Mouse (Mus musculus): ENCODE data around the gene 2010300C02Rik. TPM values are rescaled to one million over a fixed set of nuclear protein-coding genes. Genes with fewer than 3 reads are reported as not detected.
A peak's percentile ranks its signal among the peaks of the same experiment; 100 is the strongest.

The 2010300C02Rik gene
- total and polyA plus RNA-seq, 2 experiments from 2014 or later: 6.9 to 7.9 TPM

- 69% methylated on average over 5 of the region's 5 CpGs for WGBS
- Histone ChIP-seq H3K9ac (replicated peaks; ENCODE audit: low read length, poor library complexity, severe bottlenecking) (no peak overlapping the region), H3K4me3 (ENCODE audit: low read depth, low read length) (no peak overlapping the region), H3K27me3 (ENCODE audit: insufficient read depth, low read length) (no peaks in the 10 kb centered on the region), H3K9me3 (ENCODE audit: low read length) (no peaks in the 10 kb centered on the region), H3K36me3 (ENCODE audit: insufficient read depth, low read length) (no peaks in the 10 kb centered on the region), H3K4me2 (ENCODE audit: low read depth, low read length, poor library complexity, severe bottlenecking) (no peak overlapping the region), H3K27ac (ENCODE audit: low read depth, low read length) (no peak overlapping the region), H3K4me1 (ENCODE audit: insufficient read depth, low read length) (no peaks in the 10 kb centered on the region)
- no peak for DNase-seq (ENCODE audit: low spot score)
- TF ChIP-seq CTCF (IDR thresholded peaks at IDR 0.05): no peak
- ATAC-seq (ENCODE audit: low FRiP score): no peak
These were observed 86.4 kb downstream of the 2010300C02Rik start for GRCm38 (mm10) chr1:37633516-37633915.

- H3K4me2 ChIP-seq (ENCODE audit: low read depth, low read length, poor library complexity, severe bottlenecking): no peak overlapping the region
- no peak for TF ChIP-seq CTCF (IDR thresholded peaks at IDR 0.05)
- ATAC-seq (ENCODE audit: low FRiP score): no peak
- no peak for DNase-seq (ENCODE audit: low spot score)
- no peaks in the 10 kb centered on the region for H3K4me1 ChIP-seq (ENCODE audit: insufficient read depth, low read length)
- no peaks in the 10 kb centered on the region for H3K9me3 ChIP-seq (ENCODE audit: low read length)
- H3K27ac ChIP-seq (ENCODE audit: low read depth, low read length): no peak overlapping the region
- 90% methylated on average over 8 of the region's 8 CpGs for WGBS
- no peaks in the 10 kb centered on the region for H3K27me3 ChIP-seq (ENCODE audit: insufficient read depth, low read length)
- no peak overlapping the region for H3K9ac ChIP-seq (replicated peaks; ENCODE audit: low read length, poor library complexity, severe bottlenecking)
- no peak overlapping the region for H3K4me3 ChIP-seq (ENCODE audit: low read depth, low read length)
- H3K36me3 ChIP-seq (ENCODE audit: insufficient read depth, low read length): no peaks in the 10 kb centered on the region
These were observed 87.5 kb downstream of the 2010300C02Rik start for GRCm38 (mm10) chr1:37632425-37632824.

GRCm38 (mm10) chr1:37631456-37631855, 88.4 kb downstream of the 2010300C02Rik start:
- no peaks in the 10 kb centered on the region for H3K4me1 ChIP-seq (ENCODE audit: insufficient read depth, low read length)
- no peak for ATAC-seq (ENCODE audit: low FRiP score)
- no peaks in the 10 kb centered on the region for H3K36me3 ChIP-seq (ENCODE audit: insufficient read depth, low read length)
- no peaks in the 10 kb centered on the region for H3K27me3 ChIP-seq (ENCODE audit: insufficient read depth, low read length)
- no peak for DNase-seq (ENCODE audit: low spot score)
- no peak overlapping the region for H3K4me3 ChIP-seq (ENCODE audit: low read depth, low read length)
- no peak overlapping the region for H3K9ac ChIP-seq (replicated peaks; ENCODE audit: low read length, poor library complexity, severe bottlenecking)
- TF ChIP-seq CTCF (IDR thresholded peaks at IDR 0.05): no peak
- 89% methylated on average over 6 of the region's 6 CpGs for WGBS
- no peak overlapping the region for H3K27ac ChIP-seq (ENCODE audit: low read depth, low read length)
- H3K9me3 ChIP-seq (ENCODE audit: low read length): no peaks in the 10 kb centered on the region
- no peak overlapping the region for H3K4me2 ChIP-seq (ENCODE audit: low read depth, low read length, poor library complexity, severe bottlenecking)

GRCm38 (mm10) chr1:37630412-37631210, 89.3 kb downstream of the 2010300C02Rik start:
- no peak overlapping the region for H3K9ac ChIP-seq (replicated peaks; ENCODE audit: low read length, poor library complexity, severe bottlenecking)
- no peak overlapping the region for H3K4me2 ChIP-seq (ENCODE audit: low read depth, low read length, poor library complexity, severe bottlenecking)
- no peaks in the 10 kb centered on the region for H3K27me3 ChIP-seq (ENCODE audit: insufficient read depth, low read length)
- no peak for DNase-seq (ENCODE audit: low spot score)
- H3K36me3 ChIP-seq (ENCODE audit: insufficient read depth, low read length): no peaks in the 10 kb centered on the region
- ATAC-seq (ENCODE audit: low FRiP score): no peak
- no peak overlapping the region for H3K27ac ChIP-seq (ENCODE audit: low read depth, low read length)
- no peaks in the 10 kb centered on the region for H3K4me1 ChIP-seq (ENCODE audit: insufficient read depth, low read length)
- no peak for TF ChIP-seq CTCF (IDR thresholded peaks at IDR 0.05)
- WGBS: 89% methylated on average over 10 of the region's 10 CpGs
- no peaks in the 10 kb centered on the region for H3K9me3 ChIP-seq (ENCODE audit: low read length)
- no peak overlapping the region for H3K4me3 ChIP-seq (ENCODE audit: low read depth, low read length)

- Histone ChIP-seq H3K4me2 (ENCODE audit: low read depth, low read length, poor library complexity, severe bottlenecking) (no peak overlapping the region), H3K9ac (replicated peaks; ENCODE audit: low read length, poor library complexity, severe bottlenecking) (no peak overlapping the region), H3K4me1 (ENCODE audit: insufficient read depth, low read length) (no peaks in the 10 kb centered on the region), H3K27ac (ENCODE audit: low read depth, low read length) (no peak overlapping the region), H3K4me3 (ENCODE audit: low read depth, low read length) (no peak overlapping the region), H3K27me3 (ENCODE audit: insufficient read depth, low read length) (no peaks in the 10 kb centered on the region), H3K36me3 (ENCODE audit: insufficient read depth, low read length) (no peaks in the 10 kb centered on the region), H3K9me3 (ENCODE audit: low read length) (no peaks in the 10 kb centered on the region)
- WGBS: 98% methylated on average over 5 of the region's 5 CpGs
- DNase-seq (ENCODE audit: low spot score): no peak
- no peak for ATAC-seq (ENCODE audit: low FRiP score)
- TF ChIP-seq CTCF (IDR thresholded peaks at IDR 0.05): no peak
These were observed 90.0 kb downstream of the 2010300C02Rik start for GRCm38 (mm10) chr1:37629876-37630275.

GRCm38 (mm10) chr1:37628749-37629148, 91.1 kb downstream of the 2010300C02Rik start:
- H3K4me1 ChIP-seq (ENCODE audit: insufficient read depth, low read length): no peaks in the 10 kb centered on the region
- peak; percentile 74 for DNase-seq (ENCODE audit: low spot score)
- H3K9ac ChIP-seq (replicated peaks; ENCODE audit: low read length, poor library complexity, severe bottlenecking): no peak overlapping the region
- no peak overlapping the region for H3K27ac ChIP-seq (ENCODE audit: low read depth, low read length)
- no peaks in the 10 kb centered on the region for H3K27me3 ChIP-seq (ENCODE audit: insufficient read depth, low read length)
- H3K36me3 ChIP-seq (ENCODE audit: insufficient read depth, low read length): no peaks in the 10 kb centered on the region
- TF ChIP-seq CTCF (IDR thresholded peaks at IDR 0.05): no peak
- no peaks in the 10 kb centered on the region for H3K9me3 ChIP-seq (ENCODE audit: low read length)
- ATAC-seq (ENCODE audit: low FRiP score): no peak; the same call in 1 of the 2 replicates
- no peak overlapping the region for H3K4me3 ChIP-seq (ENCODE audit: low read depth, low read length)
- 66% methylated on average over 6 of the region's 6 CpGs for WGBS
- no peak overlapping the region for H3K4me2 ChIP-seq (ENCODE audit: low read depth, low read length, poor library complexity, severe bottlenecking)
